Comparison of ENCODE assay signal across 19 mouse cellular contexts in the genomic region with DNA sequence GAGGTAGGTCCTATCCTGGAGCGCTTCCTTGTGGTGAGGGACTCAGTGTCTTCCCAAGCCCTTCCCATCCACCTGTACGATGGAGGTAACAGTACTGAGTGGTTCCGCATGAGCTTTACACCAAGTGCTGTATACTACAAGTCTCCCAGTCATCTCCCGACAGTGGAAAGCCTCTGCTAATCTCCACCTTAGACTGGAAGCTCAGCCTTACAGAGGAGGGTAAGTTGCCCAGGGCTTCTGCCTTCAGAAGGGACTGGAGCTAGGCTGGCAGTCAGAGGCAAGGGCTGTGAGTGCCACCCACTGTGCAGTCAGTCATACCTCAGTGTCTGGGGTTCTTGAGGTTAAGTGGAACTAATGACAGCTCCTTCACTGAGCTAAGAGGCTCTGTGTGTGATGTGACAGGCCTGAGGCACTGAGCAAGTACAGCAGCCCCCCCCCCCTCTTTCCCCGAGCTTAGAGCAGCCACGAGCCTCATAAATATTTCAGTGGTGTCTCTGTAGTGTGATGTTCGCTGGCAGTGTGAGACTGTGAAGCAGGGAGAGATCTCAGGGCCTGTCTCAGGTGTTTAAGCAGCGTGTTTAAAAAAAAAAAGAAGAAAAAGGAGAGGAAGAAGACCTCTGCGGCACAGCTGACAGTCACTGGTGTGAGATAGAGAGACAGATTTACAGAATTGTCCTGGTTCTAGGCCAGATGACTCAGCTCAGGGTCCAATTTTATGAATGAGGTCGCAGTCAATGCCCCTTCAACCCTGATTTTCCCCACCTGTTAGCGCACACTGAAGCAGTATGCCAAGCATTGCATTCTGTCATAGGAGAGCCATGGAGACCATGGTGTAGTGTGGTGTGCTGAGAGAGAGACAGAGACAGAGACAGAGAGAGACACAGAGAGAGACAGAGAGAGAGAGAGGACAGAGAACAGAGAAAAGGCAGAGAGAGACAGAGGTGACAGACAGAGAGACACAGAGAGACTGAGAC. TPM values are rescaled to one million over a fixed set of nuclear protein-coding genes. Genes with fewer than 3 reads are reported as not detected.
A peak's percentile ranks its signal among the peaks of the same experiment; 100 is the strongest.
DNase-seq lines count a peak whose midpoint lies in the region; ATAC-seq and TF ChIP-seq lines count a peak whose summit lies in the region.
"Had no signal": no experiment of that assay in that cellular context is flagged by ENCODE, and none has a peak within 500 bp of the region (broad histone marks: within the 10 kb centered on the region; RNA-seq: fewer than 3 reads in every experiment).

No protein-coding gene starts in this region.

- H3K9ac ChIP-seq in lung, postnatal 0 days (replicated peaks; ENCODE audit: low read depth), result no peak overlapping the region
- no peak overlapping the region; the same call in 1 of the 2 replicates for H3K9ac ChIP-seq in forebrain, embryonic 16.5 days (replicated peaks; ENCODE audit: low read depth, low read length)
- H3K9ac ChIP-seq in hindbrain, embryonic 16.5 days (ENCODE audit: low read depth, low read length), result no peak overlapping the region; the same call in 1 of the 2 replicates
- H3K9ac ChIP-seq in neural tube, embryonic 13.5 days, result peak overlapping the region; percentile 4; the same call in 1 of the 2 replicates
- H3K9ac ChIP-seq: embryonic facial prominence, embryonic 13.5 days; limb, embryonic 12.5 days; liver, postnatal 0 days had no signal

- peak; percentile 82 for ATAC-seq in lung, postnatal 0 days
- ATAC-seq in forebrain, embryonic 16.5 days, result peak; percentile 88
- ATAC-seq in hindbrain, embryonic 16.5 days, result peak; percentile 58; the same call in 1 of the 2 replicates
- ATAC-seq in neural tube, embryonic 13.5 days (ENCODE audit: low read depth), result peak; percentile 50; the same call in 1 of the 2 replicates
- ATAC-seq: CD4-positive, CD25-positive, alpha-beta regulatory T cell, adult 4 months; liver, postnatal 0 days had no signal

- H3K27me3 ChIP-seq in lung, postnatal 0 days (replicated peaks; ENCODE audit: insufficient read depth, low read length), result no peaks in the 10 kb centered on the region
- H3K27me3 ChIP-seq in forebrain, embryonic 16.5 days (replicated peaks; ENCODE audit: control insufficient read depth, insufficient read depth, low read length), result no peaks in the 10 kb centered on the region
- H3K27me3 ChIP-seq in hindbrain, embryonic 16.5 days (replicated peaks; ENCODE audit: control insufficient read depth, insufficient read depth, low read length), result no peaks in the 10 kb centered on the region
- H3K27me3 ChIP-seq in neural tube, embryonic 13.5 days, result no peaks in the 10 kb centered on the region

- H3K27ac ChIP-seq in lung, postnatal 0 days (ENCODE audit: low read length), result no peak overlapping the region
- peak overlapping the region; percentile 14; the same call in 1 of the 2 replicates for H3K27ac ChIP-seq in forebrain, embryonic 16.5 days (ENCODE audit: low read length)
- H3K27ac ChIP-seq in hindbrain, embryonic 16.5 days (ENCODE audit: low read depth, low read length), result no peak overlapping the region
- H3K27ac ChIP-seq in neural tube, embryonic 13.5 days (replicated peaks), result peak overlapping the region; percentile 9; the same call in 1 of the 2 replicates
- H3K27ac ChIP-seq: embryonic facial prominence, embryonic 13.5 days; limb, embryonic 12.5 days had no signal

- H3K4me1 ChIP-seq in lung, postnatal 0 days (ENCODE audit: insufficient read depth, low read depth, low read length), result no peaks in the 10 kb centered on the region
- peaks cover 6% of the 10 kb centered on the region for H3K4me1 ChIP-seq in forebrain, embryonic 16.5 days (replicated peaks; ENCODE audit: control insufficient read depth, insufficient read depth, low read length)
- H3K4me1 ChIP-seq in hindbrain, embryonic 16.5 days (ENCODE audit: control insufficient read depth, insufficient read depth, low read depth, low read length), result peaks cover 4% of the 10 kb centered on the region; the same call in 1 of the 2 replicates
- peaks cover 13% of the 10 kb centered on the region for H3K4me1 ChIP-seq in neural tube, embryonic 13.5 days (replicated peaks)
- H3K4me1 ChIP-seq: limb, embryonic 12.5 days had no signal

- TF ChIP-seq CTCF in lung, postnatal 0 days (IDR thresholded peaks at IDR 0.05), result no peak

- H3K4me2 ChIP-seq in lung, postnatal 0 days (replicated peaks; ENCODE audit: low read depth, low read length), result no peak overlapping the region
- H3K4me2 ChIP-seq in forebrain, embryonic 16.5 days (ENCODE audit: low read length), result no peak overlapping the region
- no peak overlapping the region for H3K4me2 ChIP-seq in hindbrain, embryonic 16.5 days (ENCODE audit: low read length)
- H3K4me2 ChIP-seq in neural tube, embryonic 13.5 days, result no peak overlapping the region
- H3K4me2 ChIP-seq: embryonic facial prominence, embryonic 13.5 days; heart, embryonic 11.5 days; limb, embryonic 12.5 days had no signal

- TF ChIP-seq EP300 in lung, postnatal 0 days (IDR thresholded peaks at IDR 0.05), result no peak

- 47% methylated on average over 11 of the region's 11 CpGs for WGBS in lung, postnatal 0 days
- WGBS in forebrain, embryonic 16.5 days, result 48% methylated on average over 11 of the region's 11 CpGs
- 42% methylated on average over 11 of the region's 11 CpGs for WGBS in hindbrain, embryonic 16.5 days
- 52% methylated on average over 11 of the region's 11 CpGs for WGBS in neural tube, embryonic 13.5 days

- no peaks in the 10 kb centered on the region for H3K9me3 ChIP-seq in lung, postnatal 0 days (ENCODE audit: low read length)
- H3K9me3 ChIP-seq in forebrain, embryonic 16.5 days (ENCODE audit: control insufficient read depth, low read length), result no peaks in the 10 kb centered on the region
- no peaks in the 10 kb centered on the region for H3K9me3 ChIP-seq in hindbrain, embryonic 16.5 days (ENCODE audit: control insufficient read depth, low read length)
- H3K9me3 ChIP-seq in neural tube, embryonic 13.5 days, result no peaks in the 10 kb centered on the region
- H3K9me3 ChIP-seq: embryonic facial prominence, embryonic 13.5 days; limb, embryonic 12.5 days had no signal

- H3K36me3 ChIP-seq in lung, postnatal 0 days (ENCODE audit: insufficient read depth, low read length), result no peaks in the 10 kb centered on the region
- no peaks in the 10 kb centered on the region for H3K36me3 ChIP-seq in forebrain, embryonic 16.5 days (ENCODE audit: control insufficient read depth, insufficient read depth)
- H3K36me3 ChIP-seq in hindbrain, embryonic 16.5 days (ENCODE audit: control insufficient read depth, insufficient read depth, low read length), result no peaks in the 10 kb centered on the region
- H3K36me3 ChIP-seq in neural tube, embryonic 13.5 days, result no peaks in the 10 kb centered on the region
- H3K36me3 ChIP-seq: embryonic facial prominence, embryonic 13.5 days; limb, embryonic 12.5 days had no signal

- H3K4me3 ChIP-seq in lung, postnatal 0 days (ENCODE audit: low read depth, low read length), result no peak overlapping the region
- no peak overlapping the region for H3K4me3 ChIP-seq in forebrain, embryonic 16.5 days (replicated peaks; ENCODE audit: low read length)
- H3K4me3 ChIP-seq in hindbrain, embryonic 16.5 days (ENCODE audit: low read length), result no peak overlapping the region
- no peak overlapping the region for H3K4me3 ChIP-seq in neural tube, embryonic 13.5 days
- H3K4me3 ChIP-seq: embryonic facial prominence, embryonic 13.5 days; limb, embryonic 12.5 days had no signal

- DNase-seq in lung, postnatal 0 days (ENCODE audit: low spot score), result peak; percentile 52
- DNase-seq in lung, postnatal 10 days, result no peak
- no peak for DNase-seq in thymus, postnatal 14 days
- no peak for DNase-seq in spleen, postnatal 4 days (ENCODE audit: low spot score in 2 of 2)
- DNase-seq in cerebellum, postnatal 10 days, result no peak
- DNase-seq: cerebellum, postnatal 14 days; gastrocnemius, postnatal 25 days; heart, postnatal 4 days; kidney, adult 18-20 months; liver, postnatal 0 days; thymus, adult 2 months had no signal

RNA-seq across cellular contexts. Expression of a gene that starts 9.2 kb away (rescaled TPM):
- 0.81 and 0.95 TPM in 2 replicates for polyA plus RNA-seq in lung, postnatal 0 days (2015; fragmentation: Nextera tagmentation; extraction: Ambion mirVana)
- 20.8 and 29.8 TPM in 2 replicates for polyA plus RNA-seq in forebrain, embryonic 16.5 days (2015; fragmentation: Nextera tagmentation; extraction: Ambion mirVana)
- polyA plus RNA-seq in hindbrain, embryonic 16.5 days (2015; fragmentation: Nextera tagmentation; extraction: Ambion mirVana), result 58.2 and 66.8 TPM in 2 replicates
- polyA plus RNA-seq in neural tube, embryonic 13.5 days (2015; fragmentation: Nextera tagmentation; extraction: Ambion mirVana), result 22.2 and 23.8 TPM in 2 replicates
- polyA plus RNA-seq: liver, postnatal 0 days had no signal

RNA-seq across cellular contexts. Expression of a gene that starts 41.7 kb away (rescaled TPM):
- not detected in 2 replicates for polyA plus RNA-seq in lung, postnatal 0 days (2015; fragmentation: Nextera tagmentation; extraction: Ambion mirVana)
- polyA plus RNA-seq in forebrain, embryonic 16.5 days (2015; fragmentation: Nextera tagmentation; extraction: Ambion mirVana), result 0.17 TPM in 1 of 2 replicates, not detected in the other
- polyA plus RNA-seq in hindbrain, embryonic 16.5 days (2015; fragmentation: Nextera tagmentation; extraction: Ambion mirVana), result 0.11 TPM in 1 of 2 replicates, not detected in the other
- polyA plus RNA-seq in neural tube, embryonic 13.5 days (2015; fragmentation: Nextera tagmentation; extraction: Ambion mirVana), result not detected in 2 replicates
- polyA plus RNA-seq: CD4-positive, CD25-positive, alpha-beta regulatory T cell, adult 4 months; embryonic facial prominence, embryonic 13.5 days; heart, embryonic 11.5 days; large intestine, adult 2 months; limb, embryonic 12.5 days; liver, postnatal 0 days had no signal

RNA-seq across cellular contexts. Expression of a gene that starts 53.4 kb away (rescaled TPM):
- polyA plus RNA-seq in lung, postnatal 0 days (2015; fragmentation: Nextera tagmentation; extraction: Ambion mirVana), result 551 and 593 TPM in 2 replicates
- 0.40 and 0.86 TPM in 2 replicates for polyA plus RNA-seq in forebrain, embryonic 16.5 days (2015; fragmentation: Nextera tagmentation; extraction: Ambion mirVana)
- 0.70 and 0.95 TPM in 2 replicates for polyA plus RNA-seq in hindbrain, embryonic 16.5 days (2015; fragmentation: Nextera tagmentation; extraction: Ambion mirVana)
- polyA plus RNA-seq in neural tube, embryonic 13.5 days (2015; fragmentation: Nextera tagmentation; extraction: Ambion mirVana), result 1.9 and 2.3 TPM in 2 replicates
- polyA plus RNA-seq: CD4-positive, CD25-positive, alpha-beta regulatory T cell, adult 4 months; limb, embryonic 12.5 days; liver, postnatal 0 days had no signal

Comparison
In these comparisons a context has a peak if more than half of its experiments do, and no peak if none do; other contexts are left out.
1. H3K27ac ChIP-seq: peak in forebrain, embryonic 16.5 days (single experiment) and neural tube, embryonic 13.5 days (single experiment); none in lung, postnatal 0 days (single experiment) and hindbrain, embryonic 16.5 days (single experiment).
2. RNA of a gene that starts 9.2 kb away (polyA plus RNA-seq): 58.2 to 66.8 TPM in hindbrain, embryonic 16.5 days, 20.8 to 29.8 TPM in forebrain, embryonic 16.5 days and 22.2 to 23.8 TPM in neural tube, embryonic 13.5 days; 0.81 to 0.95 TPM in lung, postnatal 0 days; every median in the first group is over 10 times any median in the second.
3. RNA of a gene that starts 53.4 kb away (polyA plus RNA-seq): 551 to 593 TPM in lung, postnatal 0 days; 1.9 to 2.3 TPM in neural tube, embryonic 13.5 days, 0.70 to 0.95 TPM in hindbrain, embryonic 16.5 days and 0.40 to 0.86 TPM in forebrain, embryonic 16.5 days; every median in the first group is over 100 times any median in the second.
4. Peak in every context shown above with its lines, with median percentiles within 50 percentile points of each other: ATAC-seq.